Mouse (Mus musculus): ENCODE results near the gene Ankrd11. TPM values are rescaled to one million over a fixed set of nuclear protein-coding genes. Genes with fewer than 3 reads are reported as not detected.
"Not testable (repeated sequence)": the region's sequence is repeated elsewhere in the genome, so short reads cannot be mapped to it uniquely, and the experiment has no call there.

The Ankrd11 gene
- polyA plus RNA-seq, 1 experiment from 2014 or later, result 67.3 TPM

DNA sequence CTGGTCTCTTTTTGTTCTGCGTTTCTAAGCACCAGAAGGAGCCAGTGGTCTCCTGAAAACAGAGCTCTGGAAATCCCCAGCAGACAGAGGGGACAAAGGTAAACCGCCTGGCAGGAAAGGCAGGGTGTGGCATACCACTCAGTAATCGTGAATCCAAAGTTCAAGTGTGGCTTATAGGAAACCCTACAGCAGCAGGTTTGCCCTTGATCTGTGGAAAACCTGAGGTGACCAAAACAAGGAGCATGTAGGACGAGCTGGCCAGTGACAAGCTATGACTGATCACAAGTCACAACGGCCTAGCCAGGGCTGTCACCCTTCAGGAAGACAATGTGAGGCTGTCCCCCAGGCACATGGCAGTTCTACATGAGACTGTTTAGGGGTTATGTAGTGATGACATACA is 9.4 kb upstream of the Ankrd11 start:
- H3K27ac ChIP-seq, result peak overlapping the region; percentile 68; the same call in 1 of the 2 replicates
- no peaks in the 10 kb centered on the region for H3K9me3 ChIP-seq
- ATAC-seq (ENCODE audit: insufficient read depth, low FRiP score, low read depth), result peak; percentile 70
- no peak overlapping the region for H3K4me3 ChIP-seq (replicated peaks)
- no peaks in the 10 kb centered on the region for H3K27me3 ChIP-seq (replicated peaks)
- H3K4me1 ChIP-seq, result no peaks in the 10 kb centered on the region
- H3K9ac ChIP-seq, result no peak overlapping the region
- no peaks in the 10 kb centered on the region for H3K36me3 ChIP-seq
- 43% methylated on average over 5 of the region's 5 CpGs for WGBS
- peak overlapping the region; percentile 19; the same call in 1 of the 2 replicates for H3K4me2 ChIP-seq

DNA sequence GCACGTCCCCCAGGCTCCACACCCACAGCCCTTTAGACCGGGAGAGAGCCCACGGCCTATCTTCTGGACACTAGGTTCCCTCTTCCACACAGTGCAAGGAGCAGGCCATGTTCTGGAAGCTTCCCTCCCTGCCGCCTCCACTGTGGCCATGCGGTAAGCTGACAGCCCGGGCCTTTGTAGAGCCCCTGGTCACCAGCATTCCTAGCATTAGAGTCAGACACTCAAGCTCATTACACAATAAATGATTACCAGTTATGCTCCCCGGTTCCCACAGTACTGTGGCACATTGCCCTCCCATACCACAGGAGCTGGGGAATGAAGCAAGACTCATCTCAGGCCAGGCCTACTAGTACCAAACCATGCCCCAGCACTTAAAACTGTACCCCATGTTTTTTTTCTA is 6.3 kb upstream of the Ankrd11 start:
- no peak overlapping the region for H3K4me3 ChIP-seq (replicated peaks)
- peaks cover 2% of the 10 kb centered on the region; the same call in 1 of the 2 replicates for H3K4me1 ChIP-seq
- no peaks in the 10 kb centered on the region for H3K36me3 ChIP-seq
- no peaks in the 10 kb centered on the region for H3K27me3 ChIP-seq (replicated peaks)
- H3K4me2 ChIP-seq, result no peak overlapping the region
- H3K9ac ChIP-seq, result no peak overlapping the region
- no peaks in the 10 kb centered on the region for H3K9me3 ChIP-seq
- no peak overlapping the region for H3K27ac ChIP-seq
- ATAC-seq (ENCODE audit: insufficient read depth, low FRiP score, low read depth), result no peak
- 80% methylated on average over 7 of the region's 7 CpGs for WGBS

DNA sequence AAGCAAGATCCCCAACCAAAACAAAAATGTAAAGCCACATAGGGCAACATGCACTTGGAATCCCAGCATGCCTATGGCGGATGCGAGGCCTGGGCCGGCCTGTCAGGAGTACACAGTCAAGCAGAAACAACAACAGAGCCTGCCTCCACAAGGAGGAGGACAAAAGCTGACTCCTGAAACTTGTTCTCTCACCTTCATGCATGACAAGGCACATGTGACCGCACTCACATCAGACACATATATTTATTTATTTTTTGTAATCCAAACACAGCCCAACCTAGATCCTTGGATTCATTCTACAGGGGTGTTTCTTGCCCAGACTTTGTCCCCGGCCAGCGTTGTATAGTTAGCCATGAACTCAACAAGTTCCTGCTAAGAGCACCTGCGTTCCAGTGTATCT is 5.8 kb upstream of the Ankrd11 start:
- 81% methylated on average over 7 of the region's 7 CpGs for WGBS
- H3K27me3 ChIP-seq (replicated peaks), result no peaks in the 10 kb centered on the region
- H3K9me3 ChIP-seq, result no peaks in the 10 kb centered on the region
- H3K4me1 ChIP-seq, result peaks cover 5% of the 10 kb centered on the region; the same call in 1 of the 2 replicates
- no peak overlapping the region for H3K4me3 ChIP-seq (replicated peaks)
- H3K36me3 ChIP-seq, result no peaks in the 10 kb centered on the region
- H3K4me2 ChIP-seq, result no peak overlapping the region
- H3K9ac ChIP-seq, result no peak overlapping the region
- ATAC-seq (ENCODE audit: insufficient read depth, low FRiP score, low read depth), result no peak
- no peak overlapping the region for H3K27ac ChIP-seq

DNA sequence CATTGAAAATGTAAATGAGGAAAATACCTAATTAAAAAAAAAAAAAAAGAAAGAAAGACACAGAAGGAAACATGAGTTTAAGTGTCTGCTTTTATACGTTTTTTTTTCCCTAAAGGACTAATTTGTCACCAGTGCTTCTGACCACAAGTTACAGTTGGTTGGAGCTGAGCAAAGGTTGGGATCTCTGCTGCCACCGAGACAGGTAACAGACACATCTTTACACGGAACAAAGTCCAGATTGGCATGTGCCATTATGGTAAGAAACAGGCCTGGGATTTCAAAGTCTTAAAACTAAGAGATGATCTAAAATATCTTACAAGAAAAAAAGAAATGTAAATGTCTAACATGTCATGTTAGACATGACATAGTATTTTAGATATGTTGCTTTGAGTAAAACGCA is 4.6 kb upstream of the Ankrd11 start:
- no peak for ATAC-seq (ENCODE audit: insufficient read depth, low FRiP score, low read depth)
- H3K36me3 ChIP-seq, result no peaks in the 10 kb centered on the region
- H3K27ac ChIP-seq, result no peak overlapping the region
- peaks cover 5% of the 10 kb centered on the region; the same call in 1 of the 2 replicates for H3K4me1 ChIP-seq
- H3K9ac ChIP-seq, result no peak overlapping the region
- H3K9me3 ChIP-seq, result no peaks in the 10 kb centered on the region
- H3K4me2 ChIP-seq, result no peak overlapping the region
- H3K4me3 ChIP-seq (replicated peaks), result no peak overlapping the region
- H3K27me3 ChIP-seq (replicated peaks), result no peaks in the 10 kb centered on the region
- 71% methylated on average over 4 of the region's 4 CpGs for WGBS

DNA sequence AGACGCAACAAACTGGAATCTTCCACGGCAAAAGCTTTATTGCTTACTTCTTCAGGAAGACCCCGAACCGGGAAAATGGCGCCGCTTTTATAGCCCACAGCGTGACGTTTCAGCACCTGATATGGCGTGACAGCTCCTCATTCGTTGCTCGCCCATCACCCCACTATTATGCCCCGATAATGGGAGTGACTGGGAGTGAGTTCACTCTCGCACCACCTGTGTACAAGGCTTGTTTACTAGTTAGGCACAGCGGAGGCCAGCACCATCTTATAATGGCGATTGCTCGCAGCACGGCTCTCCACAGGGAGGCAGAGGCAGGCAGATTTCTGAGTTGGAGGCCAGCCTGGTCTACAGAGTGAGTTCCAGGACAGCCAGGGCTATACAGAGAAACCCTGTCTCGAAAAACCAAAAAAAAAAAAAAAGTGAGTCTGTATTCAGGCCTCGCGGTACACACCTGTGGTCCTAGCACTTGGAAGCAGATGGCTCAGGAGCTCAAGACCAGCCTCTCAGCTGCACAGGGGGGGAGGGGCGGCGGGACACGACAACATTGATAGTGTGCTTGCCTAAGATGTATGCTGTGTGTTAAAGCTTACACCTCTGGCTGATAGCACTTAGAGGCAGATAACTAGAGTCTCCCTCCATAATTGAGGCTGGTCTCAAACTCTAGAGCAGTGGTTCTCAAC is 2.8 kb upstream of the Ankrd11 start:
- H3K9me3 ChIP-seq; H3K36me3 ChIP-seq; H3K27ac ChIP-seq; H3K9ac ChIP-seq; H3K4me2 ChIP-seq; H3K4me1 ChIP-seq; H3K27me3 ChIP-seq (replicated peaks); H3K4me3 ChIP-seq (replicated peaks); ATAC-seq (ENCODE audit: insufficient read depth, low FRiP score, low read depth): not testable (repeated sequence)
- 93% methylated on average over 23 of the region's 23 CpGs for WGBS

DNA sequence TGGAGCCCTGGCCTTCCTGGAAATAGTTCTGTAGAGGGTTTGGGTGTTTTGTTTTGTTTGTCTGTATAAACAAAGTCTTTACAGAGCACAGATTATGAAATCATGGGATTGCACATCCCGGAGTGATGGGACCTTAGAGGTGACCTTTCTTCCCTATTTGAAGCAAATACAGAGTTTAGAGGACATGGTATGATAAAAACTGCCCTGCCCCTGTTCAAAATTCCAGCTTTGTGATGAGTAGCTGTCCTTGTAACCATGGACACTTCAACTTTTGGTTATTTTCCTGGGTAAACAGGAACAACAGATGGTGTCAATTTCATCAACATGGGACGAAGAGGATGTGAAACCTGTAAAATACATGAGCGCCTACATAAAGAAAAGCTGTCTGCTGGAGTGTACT is 1.9 kb upstream of the Ankrd11 start:
- peak overlapping the region; percentile 5; the same call in 1 of the 2 replicates for H3K4me2 ChIP-seq
- ATAC-seq (ENCODE audit: insufficient read depth, low FRiP score, low read depth), result no peak
- no peak overlapping the region for H3K27ac ChIP-seq
- no peaks in the 10 kb centered on the region for H3K9me3 ChIP-seq
- no peak overlapping the region for H3K9ac ChIP-seq
- 86% methylated on average over 3 of the region's 3 CpGs for WGBS
- H3K36me3 ChIP-seq, result no peaks in the 10 kb centered on the region
- no peak overlapping the region for H3K4me3 ChIP-seq (replicated peaks)
- no peaks in the 10 kb centered on the region for H3K27me3 ChIP-seq (replicated peaks)
- H3K4me1 ChIP-seq, result peaks cover 14% of the 10 kb centered on the region; the same call in 1 of the 2 replicates

DNA sequence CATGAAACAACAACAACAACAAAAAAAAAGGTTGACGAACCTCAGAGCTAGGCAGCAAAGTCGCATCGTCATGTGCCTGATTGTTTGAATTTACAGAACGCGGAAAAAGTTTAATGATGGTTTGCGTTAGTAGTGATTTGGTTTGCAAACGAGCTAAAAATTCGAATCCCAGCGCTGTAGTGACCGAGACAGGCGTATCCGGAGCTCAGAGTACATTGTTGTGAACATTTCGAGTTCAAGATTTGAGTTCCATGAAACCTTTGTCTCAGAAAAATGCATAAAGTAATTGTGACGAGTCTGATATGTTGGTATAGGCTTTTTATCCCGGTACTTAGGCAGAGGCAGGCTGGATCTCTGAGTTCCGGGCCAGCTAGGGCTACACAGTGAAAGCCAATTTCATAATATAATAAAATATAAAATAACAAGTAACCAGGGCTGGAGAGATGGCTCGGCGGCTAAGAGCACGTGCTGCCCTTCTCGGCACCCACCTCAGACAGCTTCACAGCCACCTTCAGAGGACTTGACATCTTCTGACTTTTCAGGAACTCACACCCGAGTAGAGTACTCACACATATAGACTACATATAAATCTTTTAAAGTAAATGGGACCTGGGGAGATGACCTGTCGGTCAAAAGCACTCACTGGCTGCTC is 1.0 kb upstream of the Ankrd11 start:
- Histone ChIP-seq H3K9me3 (no peaks in the 10 kb centered on the region), H3K4me2 (peak overlapping the region; percentile 70), H3K27me3 (replicated peaks) (no peaks in the 10 kb centered on the region), H3K9ac (peak overlapping the region; percentile 85), H3K4me3 (replicated peaks) (peak overlapping the region; percentile 99), H3K4me1 (peaks cover 14% of the 10 kb centered on the region; the same call in 1 of the 2 replicates), H3K36me3 (no peaks in the 10 kb centered on the region), H3K27ac (peak overlapping the region; percentile 97)
- 15% methylated on average over 22 of the region's 22 CpGs for WGBS
- ATAC-seq (ENCODE audit: insufficient read depth, low FRiP score, low read depth), result no peak

DNA sequence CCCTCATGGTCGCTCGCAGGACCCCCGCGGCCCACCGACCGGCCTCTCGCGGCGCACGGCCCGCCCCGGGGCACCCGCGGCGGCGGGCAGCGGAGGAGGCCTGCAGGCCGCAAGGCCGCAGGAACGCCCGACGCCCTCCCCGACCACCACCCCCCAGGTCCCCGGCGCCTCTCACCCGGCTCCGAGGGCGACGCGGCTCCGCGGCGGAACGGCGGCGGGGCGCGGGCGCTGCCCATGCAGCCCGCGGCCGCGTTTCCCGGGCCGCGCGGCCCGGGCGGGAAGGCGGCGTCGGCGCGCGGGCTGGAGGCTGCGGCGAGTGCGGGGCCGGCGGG is 337 bp downstream of the Ankrd11 start:
- H3K4me2 ChIP-seq, result peak overlapping the region; percentile 75
- peaks cover 24% of the 10 kb centered on the region; the same call in 1 of the 2 replicates for H3K4me1 ChIP-seq
- no peaks in the 10 kb centered on the region for H3K36me3 ChIP-seq
- H3K27me3 ChIP-seq (replicated peaks), result no peaks in the 10 kb centered on the region
- H3K9me3 ChIP-seq, result no peaks in the 10 kb centered on the region
- 1% methylated on average over 55 of the region's 60 CpGs for WGBS
- peak overlapping the region; percentile 99 for H3K4me3 ChIP-seq (replicated peaks)
- ATAC-seq (ENCODE audit: insufficient read depth, low FRiP score, low read depth), result no peak; the same call in 1 of the 2 replicates
- peak overlapping the region; percentile 100 for H3K9ac ChIP-seq
- peak overlapping the region; percentile 95 for H3K27ac ChIP-seq

DNA sequence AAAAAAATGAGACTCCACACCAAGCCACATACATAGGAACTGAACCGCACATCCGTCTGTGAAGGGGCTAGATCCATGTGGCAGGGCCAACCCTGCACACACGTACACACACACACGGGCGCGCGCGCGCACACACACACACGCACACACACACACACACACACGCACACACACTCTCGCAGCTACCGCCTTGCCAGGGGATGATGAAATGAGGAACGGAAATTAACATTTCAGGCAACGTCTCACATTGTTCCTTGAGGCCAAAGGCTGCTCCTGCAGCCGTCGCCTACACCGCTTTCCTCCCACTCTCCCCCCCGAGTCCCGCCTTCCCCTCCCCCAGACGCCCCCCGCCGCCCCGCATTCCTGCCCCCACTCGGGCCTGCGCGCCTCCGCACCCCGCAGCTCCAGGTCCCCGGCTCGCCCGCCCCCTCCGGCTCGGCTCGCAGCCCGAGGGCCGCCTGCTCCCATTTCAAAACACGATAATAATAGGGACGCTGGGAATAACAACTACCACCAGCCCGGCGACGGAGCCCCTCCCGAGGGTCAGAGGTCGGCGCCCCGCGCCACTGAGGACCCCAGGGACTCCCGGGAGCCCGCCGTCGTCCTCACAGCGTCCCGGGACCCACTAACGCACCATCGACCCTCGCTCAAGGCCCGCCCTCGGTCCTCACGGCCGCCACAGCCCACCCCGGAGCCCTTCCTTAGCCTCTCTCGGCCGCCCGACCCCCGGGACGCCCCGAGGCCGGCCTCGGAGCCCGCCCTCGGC is 886 bp downstream of the Ankrd11 start:
- H3K4me1 ChIP-seq, result peaks cover 28% of the 10 kb centered on the region; the same call in 1 of the 2 replicates
- under 1% methylated on average over 62 of the region's 71 CpGs for WGBS
- H3K27ac ChIP-seq, result peak overlapping the region; percentile 95
- H3K4me2 ChIP-seq, result peak overlapping the region; percentile 75
- H3K4me3 ChIP-seq (replicated peaks), result peak overlapping the region; percentile 99
- ATAC-seq (ENCODE audit: insufficient read depth, low FRiP score, low read depth), result no peak
- H3K9me3 ChIP-seq, result no peaks in the 10 kb centered on the region
- no peaks in the 10 kb centered on the region for H3K36me3 ChIP-seq
- peak overlapping the region; percentile 100 for H3K9ac ChIP-seq
- H3K27me3 ChIP-seq (replicated peaks), result no peaks in the 10 kb centered on the region

DNA sequence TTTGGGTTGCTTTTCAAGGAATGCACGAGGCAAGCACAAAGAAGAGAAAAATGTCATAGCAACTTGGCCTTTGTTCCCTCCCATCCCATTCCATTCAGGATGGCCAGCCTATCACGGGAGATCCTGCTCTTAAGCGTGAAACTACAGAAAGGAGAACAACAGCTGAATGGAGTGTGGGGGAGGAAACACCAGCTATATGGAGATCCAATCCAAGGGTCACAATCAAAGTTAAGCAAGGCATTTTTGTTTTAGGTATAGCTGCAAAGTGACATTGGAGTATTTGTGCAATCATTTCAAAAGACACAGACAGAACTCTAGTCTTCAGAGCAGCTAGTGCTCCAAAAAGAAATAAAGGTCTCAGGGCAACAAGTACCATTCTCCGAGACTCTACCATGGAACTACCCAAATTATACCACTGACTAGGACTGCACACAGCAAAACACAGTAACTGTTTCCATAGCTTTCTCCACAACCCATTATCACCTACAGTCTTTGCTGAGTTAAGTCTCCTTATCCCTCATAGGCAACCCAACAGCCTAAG is 1.9 kb downstream of the Ankrd11 start:
- Histone ChIP-seq H3K4me2 (peak overlapping the region; percentile 75), H3K36me3 (no peaks in the 10 kb centered on the region), H3K4me3 (replicated peaks) (peak overlapping the region; percentile 99), H3K9ac (no peak overlapping the region), H3K4me1 (peaks cover 36% of the 10 kb centered on the region; the same call in 1 of the 2 replicates), H3K27me3 (replicated peaks) (no peaks in the 10 kb centered on the region), H3K9me3 (no peaks in the 10 kb centered on the region), H3K27ac (peak overlapping the region; percentile 95; the same call in 1 of the 2 replicates)
- ATAC-seq (ENCODE audit: insufficient read depth, low FRiP score, low read depth), result no peak
- 17% methylated on average over 4 of the region's 4 CpGs for WGBS

DNA sequence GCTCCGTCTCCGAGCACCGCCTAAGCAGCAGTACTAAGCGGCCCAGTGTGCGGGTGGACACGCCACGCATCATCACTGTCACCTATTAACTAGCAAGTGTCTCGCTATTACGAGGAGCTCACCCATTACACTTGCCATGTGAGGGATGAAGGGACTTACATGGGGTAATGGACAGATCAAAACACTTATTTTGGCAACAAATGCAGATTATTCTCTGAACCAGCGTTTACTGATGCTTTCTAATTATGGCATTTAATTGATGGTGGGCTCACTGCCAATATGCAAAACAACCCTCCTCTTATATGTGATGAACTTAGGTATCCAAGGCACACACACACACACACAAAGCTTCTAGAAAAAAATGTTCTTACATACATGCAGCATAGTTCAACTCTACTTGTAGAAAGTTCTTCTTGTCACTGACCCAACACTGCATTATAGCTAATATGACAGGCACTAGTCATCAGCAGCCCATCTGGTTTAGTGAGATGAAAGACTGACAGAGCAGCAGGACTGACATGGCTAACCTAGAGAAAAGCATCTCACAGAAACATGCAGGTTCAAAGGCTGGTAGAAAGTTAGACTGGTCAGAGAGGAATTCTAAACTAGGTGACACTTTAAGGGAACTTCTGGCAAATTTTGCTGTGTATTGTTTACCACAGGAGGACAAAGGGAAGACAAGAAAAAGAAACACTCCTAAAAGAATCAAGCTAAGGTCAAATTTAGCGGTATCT is 2.5 kb downstream of the Ankrd11 start:
- H3K9ac ChIP-seq, result no peak overlapping the region
- WGBS, result 77% methylated on average over 11 of the region's 11 CpGs
- peaks cover 36% of the 10 kb centered on the region; the same call in 1 of the 2 replicates for H3K4me1 ChIP-seq
- H3K4me2 ChIP-seq, result peak overlapping the region; percentile 75
- H3K9me3 ChIP-seq, result no peaks in the 10 kb centered on the region
- no peaks in the 10 kb centered on the region for H3K27me3 ChIP-seq (replicated peaks)
- ATAC-seq (ENCODE audit: insufficient read depth, low FRiP score, low read depth), result no peak
- H3K4me3 ChIP-seq (replicated peaks), result peak overlapping the region; percentile 99; the same call in 1 of the 2 replicates
- H3K36me3 ChIP-seq, result no peaks in the 10 kb centered on the region
- no peak overlapping the region for H3K27ac ChIP-seq

Data from stomach, embryonic 15.5 days (tissue).